Mouse (Mus musculus) forebrain, embryonic 12.5 days (tissue): Measurements from ENCODE around the gene Hepacam. TPM values are rescaled to one million over a fixed set of nuclear protein-coding genes. Genes with fewer than 3 reads are reported as not detected.

Source experiments
- ATAC-seq: fragments of 200-750 bp; cut with Nextera tagmentation; 2 replicates; pipeline ENCODE4 v1.8.0; 2017; ENCODE audit warnings: moderate TSS enrichment; ENCODE audit not compliant: low FRiP score
- H3K27ac ChIP-seq: fragments of 300-500 bp; sonication (generic); 2 replicates; pipeline ENCODE4 v1.5.1; 2016; ENCODE audit warnings: mild to moderate bottlenecking
- H3K27me3 ChIP-seq: fragments of 300-500 bp; sonication (generic); 2 replicates; pipeline ENCODE4 v1.6.1; 2016; ENCODE audit warnings: mild to moderate bottlenecking
- H3K36me3 ChIP-seq: fragments of 300-500 bp; sonication (generic); replicated peaks from 2 replicates; pipeline ENCODE4 v1.6.1; 2016; ENCODE audit warnings: mild to moderate bottlenecking
- H3K4me1 ChIP-seq: fragments of 300-500 bp; sonication (generic); 2 replicates; pipeline ENCODE4 v1.6.1; 2016
- H3K4me2 ChIP-seq: fragments of 300-500 bp; sonication (generic); 2 replicates; pipeline ENCODE4 v1.6.1; 2016; ENCODE audit warnings: mild to moderate bottlenecking, moderate library complexity
- H3K4me3 ChIP-seq: fragments of 300-500 bp; sonication (generic); replicated peaks from 2 replicates; pipeline ENCODE4 v1.5.1; 2016; ENCODE audit warnings: mild to moderate bottlenecking
- H3K9ac ChIP-seq: fragments of 300-500 bp; sonication (generic); 2 replicates; pipeline ENCODE4 v1.6.1; 2016; ENCODE audit warnings: mild to moderate bottlenecking
- H3K9me3 ChIP-seq: fragments of 300-500 bp; sonication (generic); 2 replicates; pipeline ENCODE4 v1.6.1; 2016
- WGBS: fragments of 180-500 bp; shearing (Covaris S2); methylation state at CpG from one replicate; pipeline ENCODE4 v1.1.7; 2016; 5-methylcytosine and 5-hydroxymethylcytosine counted together
- polyA plus RNA-seq: library from polyadenylated mRNA; unstranded; fragments of >200 nt; fragmentation: Nextera tagmentation; extraction: Ambion mirVana; gene quantifications from 2 replicates; pipeline ENCODE4 v1.2.1, GENCODE M21; 2016

Gene Hepacam
- polyA plus RNA-seq, 1 experiment from 2014 or later = 0.18 TPM

GRCm38 (mm10) chr9:37362881-37363280 lies 4.3 kb upstream of the Hepacam start:
- Histone ChIP-seq H3K4me3 (no peak overlapping the region), H3K27ac (no peak overlapping the region)
- 75% methylated on average over 1 of the region's 1 CpGs for WGBS

GRCm38 (mm10) chr9:37363551-37363950 lies 3.6 kb upstream of the Hepacam start:
- Histone ChIP-seq H3K9ac (no peak overlapping the region), H3K9me3 (no peaks in the 10 kb centered on the region), H3K4me2 (no peak overlapping the region), H3K27ac (no peak overlapping the region), H3K36me3 (no peaks in the 10 kb centered on the region), H3K27me3 (no peaks in the 10 kb centered on the region), H3K4me1 (peaks cover 23% of the 10 kb centered on the region), H3K4me3 (no peak overlapping the region)
- WGBS = 81% methylated on average over 3 of the region's 3 CpGs
- no peak for ATAC-seq

More at GRCm38 (mm10) chr9:37362881-37363280, 4.3 kb upstream of the Hepacam start:
- Histone ChIP-seq H3K36me3 (no peaks in the 10 kb centered on the region), H3K4me2 (no peak overlapping the region), H3K4me1 (peaks cover 27% of the 10 kb centered on the region), H3K9ac (no peak overlapping the region), H3K9me3 (no peaks in the 10 kb centered on the region), H3K27me3 (no peaks in the 10 kb centered on the region)
- no peak for ATAC-seq

GRCm38 (mm10) chr9:37364392-37364791 lies 2.8 kb upstream of the Hepacam start:
- no peaks in the 10 kb centered on the region for H3K27me3 ChIP-seq
- no peak overlapping the region for H3K4me3 ChIP-seq
- ATAC-seq = no peak
- peaks cover 15% of the 10 kb centered on the region for H3K4me1 ChIP-seq
- no peak overlapping the region for H3K4me2 ChIP-seq
- H3K36me3 ChIP-seq = no peaks in the 10 kb centered on the region
- H3K9ac ChIP-seq = no peak overlapping the region
- H3K9me3 ChIP-seq = no peaks in the 10 kb centered on the region
- no peak overlapping the region for H3K27ac ChIP-seq
- 75% methylated on average over 3 of the region's 3 CpGs for WGBS

- WGBS = 74% methylated on average over 5 of the region's 5 CpGs
- no peak overlapping the region for H3K4me2 ChIP-seq
Measured at GRCm38 (mm10) chr9:37365706-37366105, 1.4 kb upstream of the Hepacam start.

GRCm38 (mm10) chr9:37368081-37368830 lies 1.1 kb downstream of the Hepacam start:
- H3K4me3 ChIP-seq = no peak overlapping the region
- H3K9ac ChIP-seq = no peak overlapping the region
- no peak for ATAC-seq
- 86% methylated on average over 11 of the region's 11 CpGs for WGBS
- H3K4me1 ChIP-seq = no peaks in the 10 kb centered on the region
- H3K9me3 ChIP-seq = no peaks in the 10 kb centered on the region
- H3K36me3 ChIP-seq = no peaks in the 10 kb centered on the region
- H3K27ac ChIP-seq = no peak overlapping the region
- no peak overlapping the region for H3K4me2 ChIP-seq
- no peaks in the 10 kb centered on the region for H3K27me3 ChIP-seq

More at GRCm38 (mm10) chr9:37365706-37366105, 1.4 kb upstream of the Hepacam start:
- H3K27ac ChIP-seq = no peak overlapping the region
- H3K9me3 ChIP-seq = no peaks in the 10 kb centered on the region
- ATAC-seq = no peak
- no peak overlapping the region for H3K9ac ChIP-seq
- no peaks in the 10 kb centered on the region for H3K27me3 ChIP-seq
- no peak overlapping the region for H3K4me3 ChIP-seq
- H3K36me3 ChIP-seq = no peaks in the 10 kb centered on the region
- H3K4me1 ChIP-seq = peaks cover 2% of the 10 kb centered on the region

- H3K4me3 ChIP-seq = no peak overlapping the region
- H3K9ac ChIP-seq = no peak overlapping the region
- no peaks in the 10 kb centered on the region for H3K27me3 ChIP-seq
- H3K4me1 ChIP-seq = no peaks in the 10 kb centered on the region
- H3K9me3 ChIP-seq = no peaks in the 10 kb centered on the region
- H3K27ac ChIP-seq = no peak overlapping the region
- ATAC-seq = no peak
- WGBS = 82% methylated on average over 8 of the region's 8 CpGs
- no peaks in the 10 kb centered on the region for H3K36me3 ChIP-seq
- no peak overlapping the region for H3K4me2 ChIP-seq
Measured at GRCm38 (mm10) chr9:37368860-37369259, 1.7 kb downstream of the Hepacam start.

GRCm38 (mm10) chr9:37371232-37371801 lies 4.2 kb downstream of the Hepacam start:
- no peaks in the 10 kb centered on the region for H3K9me3 ChIP-seq
- 93% methylated on average over 7 of the region's 7 CpGs for WGBS
- H3K4me3 ChIP-seq = no peak overlapping the region
- no peaks in the 10 kb centered on the region for H3K36me3 ChIP-seq
- no peak overlapping the region for H3K4me2 ChIP-seq
- no peak overlapping the region for H3K9ac ChIP-seq
- H3K4me1 ChIP-seq = no peaks in the 10 kb centered on the region
- H3K27ac ChIP-seq = no peak overlapping the region
- ATAC-seq = no peak
- no peaks in the 10 kb centered on the region for H3K27me3 ChIP-seq

- Histone ChIP-seq H3K36me3 (no peaks in the 10 kb centered on the region), H3K9me3 (no peaks in the 10 kb centered on the region), H3K4me1 (no peaks in the 10 kb centered on the region), H3K27me3 (no peaks in the 10 kb centered on the region), H3K27ac (no peak overlapping the region), H3K9ac (no peak overlapping the region), H3K4me3 (no peak overlapping the region), H3K4me2 (no peak overlapping the region)
- 88% methylated on average over 5 of the region's 5 CpGs for WGBS
- ATAC-seq = no peak
Measured at GRCm38 (mm10) chr9:37375718-37376117, 8.6 kb downstream of the Hepacam start.

GRCm38 (mm10) chr9:37383161-37383560 lies 16.0 kb downstream of the Hepacam start:
- no peak overlapping the region for H3K4me3 ChIP-seq
- H3K27ac ChIP-seq = no peak overlapping the region
- peaks cover 10% of the 10 kb centered on the region; the same call in 1 of the 2 replicates for H3K4me1 ChIP-seq
- H3K4me2 ChIP-seq = no peak overlapping the region
- H3K9ac ChIP-seq = no peak overlapping the region
- peaks cover 15% of the 10 kb centered on the region; the same call in 1 of the 2 replicates for H3K27me3 ChIP-seq
- no peaks in the 10 kb centered on the region for H3K36me3 ChIP-seq
- no peaks in the 10 kb centered on the region for H3K9me3 ChIP-seq
- no peak for ATAC-seq
- WGBS = 91% methylated on average over 6 of the region's 6 CpGs

GRCm38 (mm10) chr9:37384284-37385182 lies 17.4 kb downstream of the Hepacam start:
- ATAC-seq = peak; percentile 84
- Histone ChIP-seq H3K9me3 (no peaks in the 10 kb centered on the region), H3K4me2 (peak overlapping the region; percentile 78), H3K36me3 (no peaks in the 10 kb centered on the region), H3K9ac (peak overlapping the region; percentile 72), H3K27ac (no peak overlapping the region), H3K4me3 (peak overlapping the region; percentile 45), H3K27me3 (peaks cover 15% of the 10 kb centered on the region; the same call in 1 of the 2 replicates), H3K4me1 (peaks cover 10% of the 10 kb centered on the region; the same call in 1 of the 2 replicates)
- WGBS = 9% methylated on average over 54 of the region's 54 CpGs

- WGBS = 88% methylated on average over 2 of the region's 2 CpGs
- Histone ChIP-seq H3K9me3 (no peaks in the 10 kb centered on the region), H3K4me1 (no peaks in the 10 kb centered on the region), H3K9ac (no peak overlapping the region), H3K27ac (no peak overlapping the region), H3K4me2 (no peak overlapping the region), H3K4me3 (no peak overlapping the region), H3K36me3 (no peaks in the 10 kb centered on the region), H3K27me3 (peaks cover 3% of the 10 kb centered on the region; the same call in 1 of the 2 replicates)
- no peak for ATAC-seq
Measured at GRCm38 (mm10) chr9:37390891-37391290, 23.7 kb downstream of the Hepacam start.

- WGBS = 50% methylated on average over 2 of the region's 2 CpGs
- no peak overlapping the region for H3K9ac ChIP-seq
- H3K4me2 ChIP-seq = no peak overlapping the region
- ATAC-seq = no peak
- H3K36me3 ChIP-seq = no peaks in the 10 kb centered on the region
- no peak overlapping the region for H3K27ac ChIP-seq
- H3K27me3 ChIP-seq = no peaks in the 10 kb centered on the region
- H3K4me1 ChIP-seq = no peaks in the 10 kb centered on the region
- H3K4me3 ChIP-seq = no peak overlapping the region
- no peaks in the 10 kb centered on the region for H3K9me3 ChIP-seq
Measured at GRCm38 (mm10) chr9:37392071-37392470, 24.9 kb downstream of the Hepacam start.
